Mouse (Mus musculus) spleen, adult 2 months (tissue): ENCODE results near the gene B4galnt2.

Experiments
- CTCF ChIP-seq: fragments of 200-500 bp; IDR thresholded peaks from 2 replicates; pipeline ENCODE4 v1.5.1; 2011; ENCODE audit warnings: mild to moderate bottlenecking, inconsistent platforms; ENCODE audit not compliant: insufficient read depth, insufficient read length, insufficient replicate concordance; ENCODE audit errors: extremely low read depth
- POLR2A ChIP-seq: fragments of 200-500 bp; IDR thresholded peaks from 2 replicates; pipeline ENCODE4 v1.6.1; 2011; ENCODE audit warnings: low read depth, low read length, inconsistent platforms

- TF ChIP-seq CTCF: no peak
- no peak for TF ChIP-seq POLR2A
Observed at GRCm38 (mm10) chr11:95914571-95914991, at the start of gene B4galnt2.
